Mouse (Mus musculus) heart, embryonic 16.5 days (tissue): Measurements from ENCODE around the gene Abcg4. TPM values are rescaled to one million over a fixed set of nuclear protein-coding genes. Genes with fewer than 3 reads are reported as not detected.

Experiments used
- ATAC-seq: fragments of 200-750 bp; cut with Nextera tagmentation; replicated peaks from 2 replicates; pipeline ENCODE4 v1.8.0; 2017; ENCODE audit warnings: moderate number of reproducible peaks; ENCODE audit not compliant: insufficient read depth, low FRiP score; ENCODE audit errors: extremely low read depth
- H3K27ac ChIP-seq: fragments of 300-500 bp; sonication (generic); 2 replicates; pipeline ENCODE4 v1.5.1; 2014; ENCODE audit warnings: mild to moderate bottlenecking, low read length, control low read depth, moderate library complexity
- H3K27me3 ChIP-seq: fragments of 300-500 bp; sonication (generic); 2 replicates; pipeline ENCODE4 v1.6.1; 2014; ENCODE audit warnings: low read length, mixed read lengths; ENCODE audit not compliant: control insufficient read depth, insufficient read depth
- H3K36me3 ChIP-seq: fragments of 300-500 bp; sonication (generic); 2 replicates; pipeline ENCODE4 v1.6.1; 2014; ENCODE audit not compliant: control insufficient read depth, insufficient read depth
- H3K4me1 ChIP-seq: fragments of 300-500 bp; sonication (generic); 2 replicates; pipeline ENCODE4 v1.6.1; 2014; ENCODE audit warnings: low read length, mixed read lengths; ENCODE audit not compliant: control insufficient read depth, insufficient read depth
- H3K4me2 ChIP-seq: fragments of 300-500 bp; sonication (generic); 2 replicates; pipeline ENCODE4 v1.6.1; 2014; ENCODE audit warnings: low read depth, mild to moderate bottlenecking, control low read depth, low read length
- H3K4me3 ChIP-seq: fragments of 300-500 bp; sonication (generic); 2 replicates; pipeline ENCODE4 v1.5.1; 2014; ENCODE audit warnings: mild to moderate bottlenecking, control low read depth, low read length
- H3K9ac ChIP-seq: fragments of 300-500 bp; sonication (generic); 2 replicates; pipeline ENCODE4 v1.6.1; 2014; ENCODE audit warnings: low read length, control low read depth
- H3K9me3 ChIP-seq: fragments of 300-500 bp; sonication (generic); replicated peaks from 2 replicates; pipeline ENCODE4 v1.6.1; 2016; ENCODE audit warnings: low read length; ENCODE audit not compliant: control insufficient read depth
- WGBS: fragments of 180-500 bp; shearing (Covaris S2); extraction: QIAGEN DNeasy Blood & Tissue Kit; methylation state at CpG from one replicate; pipeline ENCODE4 v1.1.7; 2014; 5-methylcytosine and 5-hydroxymethylcytosine counted together
- polyA plus RNA-seq: library from polyadenylated mRNA; unstranded; fragments of >200 nt; fragmentation: Nextera tagmentation; extraction: Ambion mirVana; gene quantifications from 2 replicates; pipeline ENCODE4 v1.2.1, GENCODE M21; 2015

Abcg4 gene
- polyA plus RNA-seq, 1 experiment from 2014 or later = 1.9 TPM

GRCm38 (mm10) chr9:44240911-44241310, 47.5 kb downstream of the Abcg4 start:
- H3K4me2 ChIP-seq = no peak overlapping the region
- no peaks in the 10 kb centered on the region for H3K4me1 ChIP-seq
- no peak overlapping the region for H3K9ac ChIP-seq
- no peak overlapping the region for H3K27ac ChIP-seq
- no peak for ATAC-seq
- no peaks in the 10 kb centered on the region for H3K36me3 ChIP-seq
- WGBS = 62% methylated on average over 5 of the region's 5 CpGs
- no peaks in the 10 kb centered on the region for H3K27me3 ChIP-seq
- no peak overlapping the region for H3K4me3 ChIP-seq
- no peaks in the 10 kb centered on the region for H3K9me3 ChIP-seq

GRCm38 (mm10) chr9:44240399-44240798, 48.0 kb downstream of the Abcg4 start, which contains the start of gene Ccdc153:
Gene Ccdc153, plus strand, starts transcription at chr9:44240676.
- no peak within 1 kb of the TSS for H3K9ac ChIP-seq
- H3K27ac ChIP-seq = no peak within 1 kb of the TSS
- WGBS = 54% methylated on average over 2 of the region's 2 CpGs
- H3K4me2 ChIP-seq = no peak within 1 kb of the TSS
- H3K9me3 ChIP-seq = no peaks in the 10 kb centered on the region
- H3K4me3 ChIP-seq = no peak within 1 kb of the TSS
- no peaks in the 10 kb centered on the region for H3K36me3 ChIP-seq
- no peak for ATAC-seq
- no peaks in the 10 kb centered on the region for H3K27me3 ChIP-seq
- H3K4me1 ChIP-seq = no peaks in the 10 kb centered on the region

- Histone ChIP-seq H3K4me1 (peaks cover 4% of the 10 kb centered on the region; the same call in 1 of the 2 replicates), H3K4me3 (no peak overlapping the region), H3K9ac (no peak overlapping the region), H3K27me3 (no peaks in the 10 kb centered on the region), H3K36me3 (no peaks in the 10 kb centered on the region), H3K9me3 (no peaks in the 10 kb centered on the region), H3K4me2 (no peak overlapping the region), H3K27ac (no peak overlapping the region; the same call in 1 of the 2 replicates)
- WGBS = 6% methylated on average over 5 of the region's 5 CpGs
- ATAC-seq = no peak
Measured at GRCm38 (mm10) chr9:44239447-44239846, 49.0 kb downstream of the Abcg4 start.

GRCm38 (mm10) chr9:44238501-44239190, 49.8 kb downstream of the Abcg4 start:
- no peak overlapping the region for H3K4me2 ChIP-seq
- no peaks in the 10 kb centered on the region for H3K9me3 ChIP-seq
- H3K27me3 ChIP-seq = no peaks in the 10 kb centered on the region
- no peaks in the 10 kb centered on the region for H3K36me3 ChIP-seq
- H3K9ac ChIP-seq = no peak overlapping the region
- H3K4me1 ChIP-seq = peaks cover 7% of the 10 kb centered on the region; the same call in 1 of the 2 replicates
- 72% methylated on average over 17 of the region's 17 CpGs for WGBS
- peak overlapping the region; percentile 73; the same call in 1 of the 2 replicates for H3K27ac ChIP-seq
- no peak overlapping the region for H3K4me3 ChIP-seq
- no peak for ATAC-seq

GRCm38 (mm10) chr9:44237128-44237527, 51.3 kb downstream of the Abcg4 start:
- Histone ChIP-seq H3K9ac (0 out of 2 replicates have a peak overlapping the region, but pooled peaks have one; percentile 21), H3K9me3 (no peaks in the 10 kb centered on the region), H3K4me2 (no peak overlapping the region), H3K4me3 (no peak overlapping the region), H3K36me3 (no peaks in the 10 kb centered on the region), H3K27me3 (no peaks in the 10 kb centered on the region), H3K27ac (peak overlapping the region; percentile 73; the same call in 1 of the 2 replicates), H3K4me1 (peaks cover 12% of the 10 kb centered on the region)
- 61% methylated on average over 4 of the region's 4 CpGs for WGBS
- no peak for ATAC-seq

GRCm38 (mm10) chr9:44236601-44237000, 51.8 kb downstream of the Abcg4 start:
- H3K4me2 ChIP-seq = no peak overlapping the region; the same call in 1 of the 2 replicates
- H3K4me1 ChIP-seq = peaks cover 16% of the 10 kb centered on the region
- no peak for ATAC-seq
- H3K27me3 ChIP-seq = no peaks in the 10 kb centered on the region
- H3K4me3 ChIP-seq = no peak overlapping the region
- H3K9me3 ChIP-seq = no peaks in the 10 kb centered on the region
- peak overlapping the region; percentile 7; the same call in 1 of the 2 replicates for H3K27ac ChIP-seq
- H3K9ac ChIP-seq = no peak overlapping the region
- WGBS = 71% methylated on average over 4 of the region's 4 CpGs
- H3K36me3 ChIP-seq = no peaks in the 10 kb centered on the region

GRCm38 (mm10) chr9:44234479-44235427, 53.7 kb downstream of the Abcg4 start:
- Histone ChIP-seq H3K4me3 (peak overlapping the region; percentile 52), H3K4me1 (peaks cover 27% of the 10 kb centered on the region)

GRCm38 (mm10) chr9:44233802-44234478, 54.5 kb downstream of the Abcg4 start, which contains the start of gene Cbl:
Gene Cbl, minus strand, starts transcription at chr9:44234049.
- Histone ChIP-seq H3K27ac (peak within 1 kb of the TSS; percentile 96), H3K9ac (peak within 1 kb of the TSS; percentile 97), H3K27me3 (no peaks in the 10 kb centered on the region), H3K36me3 (no peaks in the 10 kb centered on the region), H3K4me2 (peak within 1 kb of the TSS; percentile 73), H3K9me3 (no peaks in the 10 kb centered on the region), H3K4me1 (peaks cover 33% of the 10 kb centered on the region), H3K4me3 (peak within 1 kb of the TSS; percentile 97)
- peak; percentile 93 for ATAC-seq
- under 1% methylated on average over 61 of the region's 76 CpGs for WGBS

More at GRCm38 (mm10) chr9:44234479-44235427, 53.7 kb downstream of the Abcg4 start:
- WGBS = 22% methylated on average over 19 of the region's 19 CpGs
- peak overlapping the region; percentile 73 for H3K4me2 ChIP-seq
- H3K27ac ChIP-seq = peak overlapping the region; percentile 85
- H3K27me3 ChIP-seq = no peaks in the 10 kb centered on the region
- ATAC-seq = no peak
- peak overlapping the region; percentile 65 for H3K9ac ChIP-seq
- no peaks in the 10 kb centered on the region for H3K9me3 ChIP-seq
- no peaks in the 10 kb centered on the region for H3K36me3 ChIP-seq
